Mouse (Mus musculus): ENCODE data around the gene Inpp5d. TPM values are rescaled to one million over a fixed set of nuclear protein-coding genes. Genes with fewer than 3 reads are reported as not detected.

The Inpp5d gene
- polyA plus RNA-seq (2015; fragmentation: Nextera tagmentation; extraction: Ambion mirVana), result 13.5 and 13.6 TPM in 2 replicates

DNA sequence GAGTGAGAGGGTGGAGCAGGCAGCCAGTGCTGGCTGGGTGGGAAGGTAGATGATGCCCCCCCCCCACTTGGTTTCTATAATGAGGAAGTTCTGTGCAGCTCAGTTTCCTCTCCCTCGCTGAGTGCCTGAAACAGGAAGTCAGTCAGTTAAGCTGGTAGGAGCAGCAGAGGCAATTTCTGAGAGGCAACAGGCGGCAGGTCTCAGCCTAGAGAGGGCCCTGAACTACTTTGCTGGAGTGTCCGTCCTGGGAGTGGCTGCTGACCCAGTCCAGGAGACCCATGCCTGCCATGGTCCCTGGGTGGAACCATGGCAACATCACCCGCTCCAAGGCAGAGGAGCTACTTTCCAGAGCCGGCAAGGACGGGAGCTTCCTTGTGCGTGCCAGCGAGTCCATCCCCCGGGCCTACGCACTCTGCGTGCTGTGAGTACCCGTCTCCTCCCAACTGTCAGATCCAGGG is at the start of gene Inpp5d:
TSS of gene Inpp5d (plus strand) at position 102 of the 458 bp plus-strand sequence.
- peak; percentile 76 for ATAC-seq
- TF ChIP-seq EP300 (IDR thresholded peaks at IDR 0.05) (no peak), CTCF (IDR thresholded peaks at IDR 0.05) (no peak)
- peak within 1 kb of the TSS; percentile 54 for H3K9ac ChIP-seq (replicated peaks; ENCODE audit: low read depth)
- H3K4me2 ChIP-seq (replicated peaks; ENCODE audit: low read depth, low read length), result peak within 1 kb of the TSS; percentile 54
- no peaks in the 10 kb centered on the region; the same call in 1 of the 2 replicates for H3K4me1 ChIP-seq (ENCODE audit: insufficient read depth, low read depth, low read length)
- peak within 1 kb of the TSS; percentile 72 for H3K27ac ChIP-seq (ENCODE audit: low read length)
- H3K36me3 ChIP-seq (ENCODE audit: insufficient read depth, low read length), result no peaks in the 10 kb centered on the region
- H3K9me3 ChIP-seq (ENCODE audit: low read length), result no peaks in the 10 kb centered on the region
- 40% methylated on average over 12 of the region's 12 CpGs for WGBS
- peak within 1 kb of the TSS; percentile 40 for H3K4me3 ChIP-seq (ENCODE audit: low read depth, low read length)
- peak; percentile 61 for DNase-seq (ENCODE audit: low spot score)
- H3K27me3 ChIP-seq (replicated peaks; ENCODE audit: insufficient read depth, low read length), result no peaks in the 10 kb centered on the region

DNA sequence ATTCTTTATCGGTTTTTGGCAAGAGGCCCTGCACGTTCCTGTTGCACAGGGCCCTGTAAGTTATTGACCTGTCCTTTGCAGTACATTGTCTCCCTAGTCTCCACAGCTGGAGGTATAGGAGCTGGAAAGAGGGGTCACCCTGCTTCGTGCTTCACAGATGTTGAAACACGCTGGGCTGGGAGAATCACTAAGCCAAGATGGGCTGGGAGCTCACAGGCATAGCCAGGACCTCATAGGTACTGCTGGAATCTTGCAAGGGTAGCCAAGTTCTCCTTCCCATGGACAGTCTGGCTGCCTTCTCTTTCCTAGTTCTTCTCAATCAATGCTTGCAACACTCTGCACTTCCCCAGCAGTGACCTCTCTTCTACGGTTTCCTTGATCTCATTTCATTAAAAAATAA is 46.9 kb upstream of the Inpp5d start:
- H3K4me2 ChIP-seq (replicated peaks; ENCODE audit: low read depth, low read length), result peak overlapping the region; percentile 20
- DNase-seq (ENCODE audit: low spot score), result no peak
- TF ChIP-seq EP300 (IDR thresholded peaks at IDR 0.05) (no peak), CTCF (IDR thresholded peaks at IDR 0.05) (no peak)
- no peaks in the 10 kb centered on the region for H3K36me3 ChIP-seq (ENCODE audit: insufficient read depth, low read length)
- 38% methylated on average over 5 of the region's 5 CpGs for WGBS
- no peaks in the 10 kb centered on the region for H3K9me3 ChIP-seq (ENCODE audit: low read length)
- ATAC-seq, result no peak
- peak overlapping the region; percentile 81 for H3K27ac ChIP-seq (ENCODE audit: low read length)
- H3K4me1 ChIP-seq (ENCODE audit: insufficient read depth, low read depth, low read length), result peaks cover 7% of the 10 kb centered on the region; the same call in 1 of the 2 replicates
- no peak overlapping the region for H3K9ac ChIP-seq (replicated peaks; ENCODE audit: low read depth)
- H3K27me3 ChIP-seq (replicated peaks; ENCODE audit: insufficient read depth, low read length), result no peaks in the 10 kb centered on the region
- H3K4me3 ChIP-seq (ENCODE audit: low read depth, low read length), result no peak overlapping the region

DNA sequence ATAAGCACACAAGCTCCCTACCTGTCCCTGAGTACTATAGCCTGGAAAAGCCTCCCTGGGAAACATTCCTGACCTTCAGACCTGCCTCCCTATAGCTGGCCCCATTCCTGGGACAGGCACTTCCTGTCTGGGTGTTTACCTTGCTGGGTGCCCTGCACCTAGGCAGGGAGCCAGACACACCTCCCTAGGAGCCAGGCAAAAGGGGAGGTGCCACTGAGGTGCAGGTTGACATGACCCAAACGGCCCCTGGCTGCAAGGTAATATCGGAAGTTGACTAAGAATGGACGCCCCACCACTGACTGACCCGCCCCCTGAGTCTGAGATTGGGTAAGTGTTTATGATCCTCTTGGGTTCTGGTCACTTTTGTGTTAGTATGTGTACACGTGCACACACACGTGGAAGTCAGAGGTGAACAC is 46.3 kb upstream of the Inpp5d start, which contains the start of gene Ngef:
TSS of gene Ngef (minus strand) at position 71 of the 416 bp plus-strand sequence.
- ATAC-seq, result peak; percentile 86
- no peaks in the 10 kb centered on the region for H3K36me3 ChIP-seq (ENCODE audit: insufficient read depth, low read length)
- H3K4me3 ChIP-seq (ENCODE audit: low read depth, low read length), result no peak within 1 kb of the TSS
- no peak for TF ChIP-seq CTCF (IDR thresholded peaks at IDR 0.05)
- no peak for TF ChIP-seq EP300 (IDR thresholded peaks at IDR 0.05)
- WGBS, result 22% methylated on average over 6 of the region's 6 CpGs
- H3K9me3 ChIP-seq (ENCODE audit: low read length), result no peaks in the 10 kb centered on the region
- H3K27ac ChIP-seq (ENCODE audit: low read length), result peak within 1 kb of the TSS; percentile 81
- no peak within 1 kb of the TSS for H3K9ac ChIP-seq (replicated peaks; ENCODE audit: low read depth)
- peak; percentile 87 for DNase-seq (ENCODE audit: low spot score)
- peak within 1 kb of the TSS; percentile 20 for H3K4me2 ChIP-seq (replicated peaks; ENCODE audit: low read depth, low read length)
- no peaks in the 10 kb centered on the region for H3K27me3 ChIP-seq (replicated peaks; ENCODE audit: insufficient read depth, low read length)
- H3K4me1 ChIP-seq (ENCODE audit: insufficient read depth, low read depth, low read length), result peaks cover 7% of the 10 kb centered on the region; the same call in 1 of the 2 replicates

DNA sequence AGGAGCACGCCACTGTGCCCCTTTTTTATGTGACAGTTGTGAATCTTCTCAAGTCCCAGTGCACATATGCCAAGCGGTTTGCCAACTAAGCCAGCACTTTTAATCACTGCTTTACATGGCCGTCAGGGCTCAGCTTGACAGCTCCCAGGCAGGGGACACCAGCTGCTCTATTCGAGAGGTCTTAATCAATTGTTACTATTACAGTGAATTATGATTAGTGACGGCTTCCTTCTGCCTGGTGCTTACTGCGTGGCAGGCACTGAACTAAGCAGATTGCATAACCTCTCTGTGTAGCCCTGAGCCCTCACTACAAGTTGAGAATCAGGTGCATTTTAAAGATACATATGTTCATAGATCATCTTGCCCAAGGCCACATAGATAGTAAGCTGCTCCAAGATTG is 45.8 kb upstream of the Inpp5d start:
- 37% methylated on average over 6 of the region's 6 CpGs for WGBS

DNA sequence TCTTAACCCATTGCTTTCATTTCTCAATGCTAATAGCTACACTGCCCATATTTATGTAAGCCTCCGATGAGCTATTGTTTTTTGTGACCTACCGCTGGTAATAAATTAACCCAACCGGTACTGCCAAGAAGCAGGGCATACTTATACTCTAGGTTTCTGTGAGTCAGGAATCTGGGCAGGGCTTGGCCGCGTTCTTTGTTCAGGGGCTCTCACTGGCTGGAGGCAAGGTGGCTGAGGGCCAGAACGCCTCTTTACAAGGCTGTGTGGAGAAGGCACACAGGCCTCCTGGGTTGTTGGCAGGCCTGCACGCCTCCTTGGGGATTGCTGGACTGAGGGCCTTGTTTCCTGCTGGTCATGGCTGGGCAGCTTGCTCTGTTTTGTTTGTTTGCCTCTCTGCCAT is 45.3 kb upstream of the Inpp5d start:
- H3K4me1 ChIP-seq (ENCODE audit: insufficient read depth, low read depth, low read length), result peaks cover 7% of the 10 kb centered on the region; the same call in 1 of the 2 replicates
- 20% methylated on average over 7 of the region's 7 CpGs for WGBS
- no peaks in the 10 kb centered on the region for H3K9me3 ChIP-seq (ENCODE audit: low read length)
- ATAC-seq, result peak; percentile 91
- TF ChIP-seq EP300 (IDR thresholded peaks at IDR 0.05) (peak; percentile 48; the same call in 1 of the 2 replicates), CTCF (IDR thresholded peaks at IDR 0.05) (0 out of 2 replicates have a peak, but pooled peaks have one; percentile 2)
- H3K4me3 ChIP-seq (ENCODE audit: low read depth, low read length), result no peak overlapping the region
- H3K9ac ChIP-seq (replicated peaks; ENCODE audit: low read depth), result no peak overlapping the region
- H3K27ac ChIP-seq (ENCODE audit: low read length), result peak overlapping the region; percentile 81
- H3K27me3 ChIP-seq (replicated peaks; ENCODE audit: insufficient read depth, low read length), result no peaks in the 10 kb centered on the region
- peak overlapping the region; percentile 20; the same call in 1 of the 2 replicates for H3K4me2 ChIP-seq (replicated peaks; ENCODE audit: low read depth, low read length)
- peak; percentile 93 for DNase-seq (ENCODE audit: low spot score)
- H3K36me3 ChIP-seq (ENCODE audit: insufficient read depth, low read length), result no peaks in the 10 kb centered on the region

More for the DNA sequence above, 45.8 kb upstream of the Inpp5d start:
- H3K27me3 ChIP-seq (replicated peaks; ENCODE audit: insufficient read depth, low read length), result no peaks in the 10 kb centered on the region
- peak overlapping the region; percentile 20 for H3K4me2 ChIP-seq (replicated peaks; ENCODE audit: low read depth, low read length)
- no peak overlapping the region for H3K4me3 ChIP-seq (ENCODE audit: low read depth, low read length)
- TF ChIP-seq EP300 (IDR thresholded peaks at IDR 0.05) (no peak), CTCF (IDR thresholded peaks at IDR 0.05) (no peak)
- H3K27ac ChIP-seq (ENCODE audit: low read length), result peak overlapping the region; percentile 81
- no peak overlapping the region for H3K9ac ChIP-seq (replicated peaks; ENCODE audit: low read depth)
- no peaks in the 10 kb centered on the region for H3K9me3 ChIP-seq (ENCODE audit: low read length)
- ATAC-seq (peak; percentile 58), DNase-seq (ENCODE audit: low spot score) (peak; percentile 46)
- no peaks in the 10 kb centered on the region for H3K36me3 ChIP-seq (ENCODE audit: insufficient read depth, low read length)
- H3K4me1 ChIP-seq (ENCODE audit: insufficient read depth, low read depth, low read length), result peaks cover 7% of the 10 kb centered on the region; the same call in 1 of the 2 replicates

DNA sequence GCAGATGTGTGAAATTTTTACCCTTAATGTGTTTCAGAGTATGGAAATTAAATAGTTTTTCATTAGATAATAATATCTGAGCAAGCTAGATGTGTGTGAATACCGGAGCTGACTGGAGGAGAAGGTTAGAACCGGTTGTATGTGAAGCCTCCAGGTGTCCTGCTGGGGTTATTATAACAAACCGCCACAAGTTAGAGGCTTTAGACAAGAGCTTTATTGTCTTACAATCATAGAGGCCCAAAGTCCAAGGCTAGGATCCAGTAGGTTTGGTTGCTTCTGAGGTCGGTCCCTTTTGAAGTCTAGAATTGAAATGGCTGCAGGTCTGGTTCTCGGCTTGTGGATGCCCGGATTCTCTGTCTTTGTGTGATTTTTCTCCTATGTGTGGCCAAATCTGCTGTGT is 41.1 kb upstream of the Inpp5d start:
- H3K27me3 ChIP-seq (replicated peaks; ENCODE audit: insufficient read depth, low read length), result no peaks in the 10 kb centered on the region
- ATAC-seq, result no peak
- TF ChIP-seq EP300 (IDR thresholded peaks at IDR 0.05) (no peak), CTCF (IDR thresholded peaks at IDR 0.05) (no peak)
- 0 out of 2 replicates have a peak, but pooled peaks cover 7% of the 10 kb centered on the region for H3K4me1 ChIP-seq (ENCODE audit: insufficient read depth, low read depth, low read length)
- no peak overlapping the region for H3K27ac ChIP-seq (ENCODE audit: low read length)
- H3K4me2 ChIP-seq (replicated peaks; ENCODE audit: low read depth, low read length), result no peak overlapping the region
- H3K36me3 ChIP-seq (ENCODE audit: insufficient read depth, low read length), result no peaks in the 10 kb centered on the region
- DNase-seq (ENCODE audit: low spot score), result no peak
- no peak overlapping the region for H3K4me3 ChIP-seq (ENCODE audit: low read depth, low read length)
- WGBS, result 77% methylated on average over 6 of the region's 6 CpGs
- H3K9me3 ChIP-seq (ENCODE audit: low read length), result no peaks in the 10 kb centered on the region
- H3K9ac ChIP-seq (replicated peaks; ENCODE audit: low read depth), result no peak overlapping the region
